Mouse (Mus musculus) ES-Bruce4 (cell line): ENCODE measurements around the gene Surf2.

Experiments
- CTCF ChIP-seq: IDR thresholded peaks from one replicate; pipeline ENCODE4 v1.8.1; 2011; ENCODE audit warnings: low read depth, low read length
- POLR2A ChIP-seq: IDR thresholded peaks from one replicate; pipeline ENCODE4 v1.8.1; 2011; ENCODE audit warnings: low read length; ENCODE audit not compliant: insufficient read depth

DNA sequence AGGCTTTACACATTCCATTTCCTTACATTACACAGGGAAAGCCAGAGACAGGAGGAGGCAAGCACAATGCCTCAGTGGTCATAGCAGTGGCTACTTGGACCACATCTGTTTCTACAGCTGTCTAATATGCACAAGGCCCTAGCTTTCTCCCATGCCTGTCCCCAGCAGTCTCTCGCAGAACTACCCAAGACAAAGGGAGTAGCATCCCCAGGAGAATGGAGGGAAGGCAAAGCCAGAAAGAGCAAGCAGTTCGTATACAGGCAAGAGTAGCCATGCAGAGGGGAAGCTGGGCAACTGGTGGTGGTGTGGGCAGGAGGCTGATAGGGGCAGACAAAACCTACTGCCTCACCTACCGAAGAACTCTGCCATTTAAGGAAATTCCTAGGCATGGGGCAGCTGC is 9.7 kb upstream of the Surf2 start:
- TF ChIP-seq CTCF, result no peak
- no peak for TF ChIP-seq POLR2A
